Mouse (Mus musculus) embryonic facial prominence, embryonic 14.5 days (tissue): ENCODE measurements at regions not wholly inside any gene's neighbourhood (a gene's known extent, or its start where the extent isn't known, plus 50 kb on each side); places are given as distances from the start of the nearest gene placed in this dataset.

ENCODE experiments used
- ATAC-seq: fragments of 200-750 bp; cut with Nextera tagmentation; 2 replicates; pipeline ENCODE4 v1.8.0; 2017; ENCODE audit warnings: low read depth, moderate number of reproducible peaks, moderate TSS enrichment
- DNase-seq: peaks from one replicate; pipeline ENCODE4 v3.0.0-alpha.2; 2015; ENCODE audit warnings: low spot score
- H3K27ac ChIP-seq: fragments of 300-500 bp; sonication (generic); replicated peaks from 2 replicates; pipeline ENCODE4 v1.5.1; 2014; ENCODE audit warnings: low read depth, mild to moderate bottlenecking, low read length, moderate library complexity
- H3K27me3 ChIP-seq: fragments of 300-500 bp; sonication (generic); replicated peaks from 2 replicates; pipeline ENCODE4 v1.6.1; 2014; ENCODE audit warnings: low read length; ENCODE audit not compliant: control insufficient read depth, insufficient read depth
- H3K36me3 ChIP-seq: fragments of 300-500 bp; sonication (generic); 2 replicates; pipeline ENCODE4 v1.6.1; 2014; ENCODE audit warnings: low read length, mixed read lengths; ENCODE audit not compliant: control insufficient read depth, insufficient read depth
- H3K4me1 ChIP-seq: fragments of 300-500 bp; sonication (generic); 2 replicates; pipeline ENCODE4 v1.6.1; 2014; ENCODE audit warnings: antibody characterized with exemption, low read length; ENCODE audit not compliant: control insufficient read depth, insufficient read depth
- H3K4me2 ChIP-seq: fragments of 300-500 bp; sonication (generic); 2 replicates; pipeline ENCODE4 v1.6.1; 2014; ENCODE audit warnings: low read depth, mild to moderate bottlenecking, low read length, moderate library complexity, mixed read lengths
- H3K4me3 ChIP-seq: fragments of 300-500 bp; sonication (generic); 2 replicates; pipeline ENCODE4 v1.5.1; 2014; ENCODE audit warnings: low read depth, mild to moderate bottlenecking, low read length
- H3K9ac ChIP-seq: fragments of 300-500 bp; sonication (generic); 2 replicates; pipeline ENCODE4 v1.6.1; 2014; ENCODE audit warnings: low read depth, mild to moderate bottlenecking, low read length, moderate library complexity, mixed read lengths
- H3K9me3 ChIP-seq: fragments of 300-500 bp; sonication (generic); 2 replicates; pipeline ENCODE4 v1.6.1; 2016; ENCODE audit warnings: low read length; ENCODE audit not compliant: control insufficient read depth
- WGBS: fragments of 180-500 bp; shearing (Covaris S2); extraction: QIAGEN DNeasy Blood & Tissue Kit; methylation state at CpG from one replicate; pipeline ENCODE4 v1.1.7; 2014; 5-methylcytosine and 5-hydroxymethylcytosine counted together

GRCm38 (mm10) chr12:43827296-43827695, 382.8 kb downstream of the Dnajb9 start:
- DNase-seq (peak; percentile 31), ATAC-seq (peak; percentile 37; the same call in 1 of the 2 replicates)
- H3K27me3 ChIP-seq = no peaks in the 10 kb centered on the region
- no peak overlapping the region for H3K4me2 ChIP-seq
- H3K9me3 ChIP-seq = no peaks in the 10 kb centered on the region
- WGBS = 35% methylated on average over 3 of the region's 3 CpGs
- no peak overlapping the region for H3K4me3 ChIP-seq
- no peaks in the 10 kb centered on the region for H3K4me1 ChIP-seq
- H3K36me3 ChIP-seq = no peaks in the 10 kb centered on the region
- no peak overlapping the region for H3K27ac ChIP-seq
- no peak overlapping the region for H3K9ac ChIP-seq

GRCm38 (mm10) chr12:43813559-43813958, 396.6 kb downstream of the Dnajb9 start:
- Histone ChIP-seq H3K9ac (no peak overlapping the region), H3K27ac (no peak overlapping the region), H3K36me3 (no peaks in the 10 kb centered on the region), H3K27me3 (no peaks in the 10 kb centered on the region), H3K4me1 (no peaks in the 10 kb centered on the region), H3K9me3 (no peaks in the 10 kb centered on the region), H3K4me3 (no peak overlapping the region), H3K4me2 (no peak overlapping the region)
- 8% methylated on average over 3 of the region's 3 CpGs for WGBS
- DNase-seq (peak; percentile 36), ATAC-seq (no peak)

GRCm38 (mm10) chr12:43772766-43773165, 437.4 kb downstream of the Dnajb9 start:
- ATAC-seq (no peak), DNase-seq (no peak)
- Histone ChIP-seq H3K27me3 (no peaks in the 10 kb centered on the region), H3K4me2 (no peak overlapping the region), H3K4me3 (no peak overlapping the region), H3K9ac (no peak overlapping the region), H3K4me1 (no peaks in the 10 kb centered on the region), H3K27ac (no peak overlapping the region), H3K9me3 (0 out of 2 replicates have a peak, but pooled peaks cover 4% of the 10 kb centered on the region), H3K36me3 (no peaks in the 10 kb centered on the region)
- WGBS = 78% methylated on average over 1 of the region's 1 CpGs

- H3K27me3 ChIP-seq = no peaks in the 10 kb centered on the region
- no peak overlapping the region for H3K9ac ChIP-seq
- H3K9me3 ChIP-seq = no peaks in the 10 kb centered on the region
- no peak overlapping the region for H3K4me2 ChIP-seq
- H3K4me1 ChIP-seq = no peaks in the 10 kb centered on the region
- WGBS = 68% methylated on average over 1 of the region's 1 CpGs
- no peak overlapping the region for H3K27ac ChIP-seq
- no peaks in the 10 kb centered on the region for H3K36me3 ChIP-seq
- no peak for ATAC-seq
- H3K4me3 ChIP-seq = no peak overlapping the region
- DNase-seq = no peak
These were observed 448.0 kb downstream of the Dnajb9 start for GRCm38 (mm10) chr12:43762151-43762550.
